Comparison of ENCODE assay signal across 9 mouse cellular contexts in genomic region chr5:77223043-77223975, GRCm38 (mm10). TPM values are rescaled to one million over a fixed set of nuclear protein-coding genes. Genes with fewer than 3 reads are reported as not detected.
DNase-seq lines count a peak whose midpoint lies in the region; ATAC-seq and TF ChIP-seq lines count a peak whose summit lies in the region.
"Had no signal": no experiment of that assay in that cellular context is flagged by ENCODE, and none has a peak within 500 bp of the region (broad histone marks: within the 10 kb centered on the region; RNA-seq: fewer than 3 reads in every experiment).

No protein-coding gene starts in this region.

- no peaks in the 10 kb centered on the region for H3K36me3 ChIP-seq in splenic B cell, adult 2 months (ENCODE audit: control insufficient read depth, insufficient read depth, low read length, poor library complexity, severe bottlenecking)
- H3K36me3 ChIP-seq in forebrain, embryonic 16.5 days (ENCODE audit: control insufficient read depth, insufficient read depth) = no peaks in the 10 kb centered on the region

- WGBS in forebrain, embryonic 16.5 days = 78% methylated on average over 11 of the region's 11 CpGs

- 0 out of 2 replicates have a peak, but pooled peaks cover 2% of the 10 kb centered on the region for H3K9me3 ChIP-seq in forebrain, embryonic 16.5 days (ENCODE audit: control insufficient read depth, low read length)

- TF ChIP-seq POLR2A in embryonic fibroblast, embryonic 13.5 days (IDR thresholded peaks at IDR 0.05; ENCODE audit: low read depth, low read length) = no peak

- intact Hi-C loops in gastrocnemius, adult 2 months (cut with DNase I) = no loop called here
- intact Hi-C loops in gastrocnemius, postnatal 36 days (cut with DNase I) = no loop called here

- H3K4me3 ChIP-seq in gastrocnemius, adult 2 months = no peak overlapping the region
- H3K4me3 ChIP-seq in embryonic fibroblast, embryonic 13.5 days (ENCODE audit: insufficient read depth, low read length) = no peak overlapping the region
- H3K4me3 ChIP-seq in forebrain, embryonic 16.5 days (replicated peaks; ENCODE audit: low read length) = no peak overlapping the region

- H3K9ac ChIP-seq in forebrain, embryonic 16.5 days (replicated peaks; ENCODE audit: low read depth, low read length) = no peak overlapping the region

- no peak overlapping the region for H3K4me2 ChIP-seq in forebrain, embryonic 16.5 days (ENCODE audit: low read length)

- DNase-seq in gastrocnemius, adult 2 months = no peak
- DNase-seq in gastrocnemius, postnatal 36 days = no peak
- peak; percentile 7 for DNase-seq in spleen, adult 12 weeks (ENCODE audit: low spot score)
- no peak for DNase-seq in spleen, postnatal 4 days (ENCODE audit: low spot score in 2 of 2)
- peak; percentile 54 for DNase-seq in splenic B cell, adult 2 months (ENCODE audit: low read depth, low spot score)
- no peak for DNase-seq in layer of hippocampus, postnatal 14 days (ENCODE audit: low spot score in 2 of 2)
- DNase-seq: right cerebral cortex, adult 18-20 months had no signal

- H3K4me1 ChIP-seq in embryonic fibroblast, embryonic 13.5 days (ENCODE audit: control insufficient read depth, insufficient read depth, low read length) = no peaks in the 10 kb centered on the region
- H3K4me1 ChIP-seq in forebrain, embryonic 16.5 days (replicated peaks; ENCODE audit: control insufficient read depth, insufficient read depth, low read length) = no peaks in the 10 kb centered on the region

- H3K27ac ChIP-seq in gastrocnemius, adult 2 months = no peak overlapping the region
- no peak overlapping the region for H3K27ac ChIP-seq in embryonic fibroblast, embryonic 13.5 days (ENCODE audit: insufficient read depth, low read length)
- no peak overlapping the region for H3K27ac ChIP-seq in forebrain, embryonic 16.5 days (ENCODE audit: low read length)

- no peak for ATAC-seq in forebrain, embryonic 16.5 days

- TF ChIP-seq CTCF in gastrocnemius, adult 2 months (IDR thresholded peaks at IDR 0.05) = peak; percentile 66
- TF ChIP-seq CTCF in embryonic fibroblast, embryonic 13.5 days (IDR thresholded peaks at IDR 0.05; ENCODE audit: borderline replicate concordance, insufficient read depth, low read length) = 0 out of 2 replicates have a peak, but pooled peaks have one; percentile 15

- H3K27me3 ChIP-seq in splenic B cell, adult 2 months (ENCODE audit: control insufficient read depth, insufficient read depth, low read length, poor library complexity, severe bottlenecking) = no peaks in the 10 kb centered on the region
- H3K27me3 ChIP-seq in forebrain, embryonic 16.5 days (replicated peaks; ENCODE audit: control insufficient read depth, insufficient read depth, low read length) = no peaks in the 10 kb centered on the region

RNA-seq across cellular contexts. Expression of gene Spink2, which starts 12.0 kb away (rescaled TPM):
- not detected for total RNA-seq in gastrocnemius, adult 2 months (2021)
- not detected for total RNA-seq in gastrocnemius, postnatal 36 days (2021)
- polyA plus RNA-seq in embryonic fibroblast, embryonic 13.5 days (2011; ENCODE audit: insufficient read length, low read depth, missing spikeins) = 1.8 and 2.2 TPM in 2 replicates
- 0.35 and 0.61 TPM in 2 replicates for polyA plus RNA-seq in forebrain, embryonic 16.5 days (2015; fragmentation: Nextera tagmentation; extraction: Ambion mirVana)
- not detected for total RNA-seq in layer of hippocampus, postnatal 14 days (2021)

RNA-seq across cellular contexts. Expression of gene Rest, which starts 42.0 kb away (rescaled TPM):
- total RNA-seq in gastrocnemius, adult 2 months (2021) = 1 to 10 TPM; 7.8 to 9.2 TPM
- 1 to 10 TPM; 7.1 to 8.4 TPM for total RNA-seq in gastrocnemius, postnatal 36 days (2021)
- polyA plus RNA-seq in embryonic fibroblast, embryonic 13.5 days (2011; ENCODE audit: insufficient read length, low read depth, missing spikeins) = 31.1 and 36.4 TPM in 2 replicates
- 6.7 and 8.1 TPM in 2 replicates for polyA plus RNA-seq in forebrain, embryonic 16.5 days (2015; fragmentation: Nextera tagmentation; extraction: Ambion mirVana)
- total RNA-seq in layer of hippocampus, postnatal 14 days (2021) = 1 to 10 TPM; 5.2 to 5.5 TPM

Comparison
In these comparisons a context has a peak if more than half of its experiments do, and no peak if none do; other contexts are left out.
1. DNase-seq: peak in spleen, adult 12 weeks (single experiment) and splenic B cell, adult 2 months (single experiment); none in gastrocnemius, adult 2 months (single experiment), gastrocnemius, postnatal 36 days (0 of 2), spleen, postnatal 4 days (0 of 2) and layer of hippocampus, postnatal 14 days (0 of 2).